Mouse (Mus musculus): ENCODE data around the gene Tsen2. TPM values are rescaled to one million over a fixed set of nuclear protein-coding genes. Genes with fewer than 3 reads are reported as not detected.

Tsen2 gene
- polyA plus RNA-seq, 1 experiment, result 4.2 TPM

GRCm38 (mm10) chr6:115513207-115513606 lies 31.3 kb upstream of the Tsen2 start:
- 91% methylated on average over 4 of the region's 4 CpGs for WGBS

DNA sequence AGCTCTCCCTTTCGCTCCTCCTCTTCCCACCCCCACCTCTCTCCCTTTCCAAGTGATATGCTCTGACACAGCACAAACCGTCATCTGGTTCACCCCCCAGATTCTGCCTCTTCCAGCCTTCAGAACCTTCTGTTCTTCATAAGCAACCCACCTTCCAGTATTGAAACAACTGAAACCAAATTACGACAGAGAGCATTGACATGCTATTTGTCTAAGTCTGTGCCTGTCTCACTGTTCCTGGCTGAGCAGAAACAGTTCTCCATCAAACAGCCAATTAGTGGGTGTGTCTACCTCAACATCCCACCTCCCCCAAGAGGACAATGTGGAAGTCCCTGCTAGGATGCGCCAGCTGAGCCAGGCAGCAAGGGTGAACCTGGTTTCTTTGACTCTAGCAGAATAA lies 26.6 kb upstream of the Tsen2 start:
- Histone ChIP-seq H3K4me3 (replicated peaks; ENCODE audit: extremely low read depth, low read depth, low read length) (no peak overlapping the region), H3K4me1 (ENCODE audit: control insufficient read depth, insufficient read depth, low read length) (peaks cover 3% of the 10 kb centered on the region)
- TF ChIP-seq CTCF (IDR thresholded peaks at IDR 0.05; ENCODE audit: insufficient read depth, low read length), result no peak
- TF ChIP-seq POLR2A (IDR thresholded peaks at IDR 0.05; ENCODE audit: borderline replicate concordance, extremely low read depth, low read depth, low read length), result no peak
- 77% methylated on average over 4 of the region's 4 CpGs for WGBS
- no peak for DNase-seq

More at GRCm38 (mm10) chr6:115513207-115513606, 31.3 kb upstream of the Tsen2 start:
- TF ChIP-seq POLR2A (IDR thresholded peaks at IDR 0.05; ENCODE audit: borderline replicate concordance, extremely low read depth, low read depth, low read length) (no peak), CTCF (IDR thresholded peaks at IDR 0.05; ENCODE audit: insufficient read depth, low read length) (no peak)
- DNase-seq, result no peak
- H3K4me3 ChIP-seq (replicated peaks; ENCODE audit: extremely low read depth, low read depth, low read length), result no peak overlapping the region
- H3K4me1 ChIP-seq (ENCODE audit: control insufficient read depth, insufficient read depth, low read length), result no peaks in the 10 kb centered on the region

GRCm38 (mm10) chr6:115518352-115518751 lies 26.1 kb upstream of the Tsen2 start:
- DNase-seq, result no peak
- WGBS, result 62% methylated on average over 2 of the region's 2 CpGs
- Histone ChIP-seq H3K4me3 (replicated peaks; ENCODE audit: extremely low read depth, low read depth, low read length) (no peak overlapping the region), H3K4me1 (ENCODE audit: control insufficient read depth, insufficient read depth, low read length) (peaks cover 3% of the 10 kb centered on the region)
- TF ChIP-seq CTCF (IDR thresholded peaks at IDR 0.05; ENCODE audit: insufficient read depth, low read length) (no peak), POLR2A (IDR thresholded peaks at IDR 0.05; ENCODE audit: borderline replicate concordance, extremely low read depth, low read depth, low read length) (no peak)

GRCm38 (mm10) chr6:115519275-115519699 lies 25.2 kb upstream of the Tsen2 start:
- TF ChIP-seq POLR2A (IDR thresholded peaks at IDR 0.05; ENCODE audit: borderline replicate concordance, extremely low read depth, low read depth, low read length) (no peak), CTCF (IDR thresholded peaks at IDR 0.05; ENCODE audit: insufficient read depth, low read length) (no peak)
- DNase-seq, result no peak
- 44% methylated on average over 12 of the region's 12 CpGs for WGBS
- H3K4me3 ChIP-seq (replicated peaks; ENCODE audit: extremely low read depth, low read depth, low read length), result no peak overlapping the region
- H3K4me1 ChIP-seq (ENCODE audit: control insufficient read depth, insufficient read depth, low read length), result peaks cover 4% of the 10 kb centered on the region

GRCm38 (mm10) chr6:115521923-115522322 lies 22.5 kb upstream of the Tsen2 start:
- no peak overlapping the region for H3K4me3 ChIP-seq (replicated peaks; ENCODE audit: extremely low read depth, low read depth, low read length)
- no peak for TF ChIP-seq CTCF (IDR thresholded peaks at IDR 0.05; ENCODE audit: insufficient read depth, low read length)
- TF ChIP-seq POLR2A (IDR thresholded peaks at IDR 0.05; ENCODE audit: borderline replicate concordance, extremely low read depth, low read depth, low read length), result no peak
- no peak for DNase-seq
- H3K4me1 ChIP-seq (ENCODE audit: control insufficient read depth, insufficient read depth, low read length), result peaks cover 8% of the 10 kb centered on the region
- 80% methylated on average over 1 of the region's 1 CpGs for WGBS

DNA sequence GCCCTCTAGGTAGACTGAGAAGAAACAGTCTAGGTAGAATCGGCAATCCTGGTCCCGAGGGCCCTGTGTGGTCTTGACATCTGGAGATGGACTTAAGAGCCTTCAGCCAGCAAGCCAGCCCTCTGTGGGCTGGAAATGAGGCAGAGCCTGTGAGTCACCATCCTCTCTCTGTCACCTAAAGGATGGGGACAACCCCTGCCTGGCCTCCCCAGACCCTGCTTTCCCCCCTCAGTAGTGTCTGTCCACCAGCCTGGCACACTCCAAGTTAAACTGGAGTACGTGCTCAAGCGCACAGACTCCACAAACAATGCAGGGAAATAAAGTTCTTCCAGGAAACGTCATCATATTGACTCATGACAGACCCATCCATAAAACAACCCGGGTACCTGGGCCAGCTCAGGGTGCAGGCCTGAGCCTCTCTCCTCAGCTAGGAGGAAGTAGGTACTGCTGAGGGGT lies 21.7 kb upstream of the Tsen2 start:
- WGBS, result 37% methylated on average over 6 of the region's 6 CpGs
- Histone ChIP-seq H3K4me1 (ENCODE audit: control insufficient read depth, insufficient read depth, low read length) (peaks cover 8% of the 10 kb centered on the region), H3K4me3 (replicated peaks; ENCODE audit: extremely low read depth, low read depth, low read length) (no peak overlapping the region)
- TF ChIP-seq CTCF (IDR thresholded peaks at IDR 0.05; ENCODE audit: insufficient read depth, low read length) (no peak), POLR2A (IDR thresholded peaks at IDR 0.05; ENCODE audit: borderline replicate concordance, extremely low read depth, low read depth, low read length) (no peak)
- DNase-seq, result no peak

DNA sequence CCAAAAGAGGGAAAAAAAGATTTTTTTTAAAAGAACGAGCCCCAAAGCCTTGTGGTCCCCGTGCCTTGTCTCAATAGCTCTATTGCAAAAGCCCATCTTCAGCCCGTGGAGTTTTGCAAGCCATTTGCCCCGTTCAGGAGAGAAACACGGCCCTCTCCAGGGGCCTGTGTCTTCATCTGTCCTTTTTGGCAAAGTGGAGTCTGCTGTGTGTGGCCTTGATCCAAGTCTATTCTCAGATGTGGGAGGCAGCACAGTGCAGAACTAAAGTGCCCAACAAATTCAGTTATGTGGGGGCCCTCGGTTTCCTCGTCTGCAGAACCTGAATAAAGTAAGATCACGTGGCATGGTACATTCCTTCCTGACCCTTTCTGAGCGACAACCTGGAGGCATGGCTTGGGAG lies 21.3 kb upstream of the Tsen2 start:
- Histone ChIP-seq H3K4me3 (replicated peaks; ENCODE audit: extremely low read depth, low read depth, low read length) (no peak overlapping the region), H3K4me1 (ENCODE audit: control insufficient read depth, insufficient read depth, low read length) (peaks cover 8% of the 10 kb centered on the region)
- TF ChIP-seq CTCF (IDR thresholded peaks at IDR 0.05; ENCODE audit: insufficient read depth, low read length) (no peak), POLR2A (IDR thresholded peaks at IDR 0.05; ENCODE audit: borderline replicate concordance, extremely low read depth, low read depth, low read length) (no peak)
- DNase-seq, result no peak
- WGBS, result 37% methylated on average over 9 of the region's 9 CpGs

- TF ChIP-seq CTCF (IDR thresholded peaks at IDR 0.05; ENCODE audit: insufficient read depth, low read length), result no peak
- TF ChIP-seq POLR2A (IDR thresholded peaks at IDR 0.05; ENCODE audit: borderline replicate concordance, extremely low read depth, low read depth, low read length), result no peak
- H3K4me1 ChIP-seq (ENCODE audit: control insufficient read depth, insufficient read depth, low read length), result peaks cover 8% of the 10 kb centered on the region
- DNase-seq, result no peak
- H3K4me3 ChIP-seq (replicated peaks; ENCODE audit: extremely low read depth, low read depth, low read length), result no peak overlapping the region
- WGBS, result 56% methylated on average over 9 of the region's 9 CpGs
Measured at GRCm38 (mm10) chr6:115524449-115524990, 19.9 kb upstream of the Tsen2 start.

DNA sequence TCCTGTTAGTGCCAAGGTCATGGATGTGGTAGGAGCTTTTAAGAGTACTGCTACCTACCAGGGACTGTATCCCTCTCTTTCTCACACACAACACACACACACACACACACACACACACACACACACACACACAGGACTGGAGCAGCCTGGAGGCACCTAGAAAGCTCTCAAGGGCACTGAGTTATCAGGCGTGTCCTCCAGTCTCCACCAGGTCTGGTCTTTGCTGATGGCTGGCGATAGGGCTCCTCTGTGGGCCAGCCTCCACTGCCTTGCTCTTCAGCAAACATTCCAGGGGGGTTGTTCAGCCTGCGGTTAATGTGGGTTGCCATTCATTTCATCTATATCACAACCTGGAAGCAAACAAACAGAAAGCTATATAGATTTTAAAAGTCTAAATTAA lies 17.0 kb upstream of the Tsen2 start:
- no peak for DNase-seq
- TF ChIP-seq POLR2A (IDR thresholded peaks at IDR 0.05; ENCODE audit: borderline replicate concordance, extremely low read depth, low read depth, low read length) (no peak), CTCF (IDR thresholded peaks at IDR 0.05; ENCODE audit: insufficient read depth, low read length) (no peak)
- Histone ChIP-seq H3K4me1 (ENCODE audit: control insufficient read depth, insufficient read depth, low read length) (peaks cover 8% of the 10 kb centered on the region), H3K4me3 (replicated peaks; ENCODE audit: extremely low read depth, low read depth, low read length) (no peak overlapping the region)
- 84% methylated on average over 3 of the region's 3 CpGs for WGBS

GRCm38 (mm10) chr6:115528372-115528771 lies 16.1 kb upstream of the Tsen2 start:
- TF ChIP-seq CTCF (IDR thresholded peaks at IDR 0.05; ENCODE audit: insufficient read depth, low read length) (no peak), POLR2A (IDR thresholded peaks at IDR 0.05; ENCODE audit: borderline replicate concordance, extremely low read depth, low read depth, low read length) (no peak)
- Histone ChIP-seq H3K4me1 (ENCODE audit: control insufficient read depth, insufficient read depth, low read length) (peaks cover 4% of the 10 kb centered on the region; the same call in 1 of the 2 replicates), H3K4me3 (replicated peaks; ENCODE audit: extremely low read depth, low read depth, low read length) (no peak overlapping the region)
- no peak for DNase-seq
- WGBS, result 89% methylated on average over 4 of the region's 4 CpGs

Data from lung, adult 2 months (tissue).